Mouse (Mus musculus): ENCODE data around the gene Pola2. TPM values are rescaled to one million over a fixed set of nuclear protein-coding genes. Genes with fewer than 3 reads are reported as not detected.

Gene Pola2
- polyA plus RNA-seq, 1 experiment from 2014 or later: 19.4 TPM

- 85% methylated on average over 8 of the region's 8 CpGs for WGBS
- Histone ChIP-seq H3K27ac (ENCODE audit: low read length) (no peak overlapping the region), H3K36me3 (ENCODE audit: control insufficient read depth, insufficient read depth, low read length) (peaks cover 4% of the 10 kb centered on the region; the same call in 1 of the 2 replicates), H3K4me3 (ENCODE audit: low read depth, low read length) (no peak overlapping the region), H3K9ac (ENCODE audit: low read depth, low read length) (no peak overlapping the region; the same call in 1 of the 2 replicates), H3K27me3 (ENCODE audit: control insufficient read depth, insufficient read depth, low read depth, low read length) (no peaks in the 10 kb centered on the region), H3K4me2 (ENCODE audit: low read length) (no peak overlapping the region), H3K9me3 (replicated peaks; ENCODE audit: control insufficient read depth, low read length, poor library complexity, severe bottlenecking) (no peaks in the 10 kb centered on the region), H3K4me1 (ENCODE audit: control insufficient read depth, insufficient read depth, low read length) (no peaks in the 10 kb centered on the region)
- no peak for ATAC-seq
Measured at GRCm38 (mm10) chr19:5945891-5946290, 18.1 kb downstream of the Pola2 start.

- Histone ChIP-seq H3K36me3 (ENCODE audit: control insufficient read depth, insufficient read depth, low read length) (peaks cover 2% of the 10 kb centered on the region; the same call in 1 of the 2 replicates), H3K4me1 (ENCODE audit: control insufficient read depth, insufficient read depth, low read length) (no peaks in the 10 kb centered on the region; the same call in 1 of the 2 replicates), H3K9me3 (replicated peaks; ENCODE audit: control insufficient read depth, low read length, poor library complexity, severe bottlenecking) (no peaks in the 10 kb centered on the region), H3K27ac (ENCODE audit: low read length) (no peak overlapping the region), H3K4me2 (ENCODE audit: low read length) (no peak overlapping the region), H3K9ac (ENCODE audit: low read depth, low read length) (no peak overlapping the region), H3K4me3 (ENCODE audit: low read depth, low read length) (no peak overlapping the region), H3K27me3 (ENCODE audit: control insufficient read depth, insufficient read depth, low read depth, low read length) (no peaks in the 10 kb centered on the region)
- 86% methylated on average over 7 of the region's 7 CpGs for WGBS
- ATAC-seq: no peak
Measured at GRCm38 (mm10) chr19:5945027-5945426, 19.0 kb downstream of the Pola2 start.

- no peak overlapping the region for H3K9ac ChIP-seq (ENCODE audit: low read depth, low read length)
- H3K4me1 ChIP-seq (ENCODE audit: control insufficient read depth, insufficient read depth, low read length): no peaks in the 10 kb centered on the region; the same call in 1 of the 2 replicates
- 76% methylated on average over 8 of the region's 8 CpGs for WGBS
- no peaks in the 10 kb centered on the region for H3K27me3 ChIP-seq (ENCODE audit: control insufficient read depth, insufficient read depth, low read depth, low read length)
- no peak for ATAC-seq
- H3K36me3 ChIP-seq (ENCODE audit: control insufficient read depth, insufficient read depth, low read length): no peaks in the 10 kb centered on the region; the same call in 1 of the 2 replicates
- H3K9me3 ChIP-seq (replicated peaks; ENCODE audit: control insufficient read depth, low read length, poor library complexity, severe bottlenecking): no peaks in the 10 kb centered on the region
- no peak overlapping the region for H3K27ac ChIP-seq (ENCODE audit: low read length)
- no peak overlapping the region for H3K4me3 ChIP-seq (ENCODE audit: low read depth, low read length)
- no peak overlapping the region for H3K4me2 ChIP-seq (ENCODE audit: low read length)
Measured at GRCm38 (mm10) chr19:5944145-5944544, 19.9 kb downstream of the Pola2 start.

- Histone ChIP-seq H3K4me3 (ENCODE audit: low read depth, low read length) (no peak overlapping the region), H3K27me3 (ENCODE audit: control insufficient read depth, insufficient read depth, low read depth, low read length) (no peaks in the 10 kb centered on the region), H3K9me3 (replicated peaks; ENCODE audit: control insufficient read depth, low read length, poor library complexity, severe bottlenecking) (no peaks in the 10 kb centered on the region), H3K4me1 (ENCODE audit: control insufficient read depth, insufficient read depth, low read length) (no peaks in the 10 kb centered on the region; the same call in 1 of the 2 replicates), H3K4me2 (ENCODE audit: low read length) (no peak overlapping the region), H3K9ac (ENCODE audit: low read depth, low read length) (no peak overlapping the region), H3K27ac (ENCODE audit: low read length) (no peak overlapping the region), H3K36me3 (ENCODE audit: control insufficient read depth, insufficient read depth, low read length) (no peaks in the 10 kb centered on the region; the same call in 1 of the 2 replicates)
- ATAC-seq: no peak
- WGBS: 92% methylated on average over 15 of the region's 15 CpGs
Measured at GRCm38 (mm10) chr19:5943404-5943803, 20.6 kb downstream of the Pola2 start.

- 93% methylated on average over 7 of the region's 7 CpGs for WGBS
- ATAC-seq: no peak
- H3K36me3 ChIP-seq (ENCODE audit: control insufficient read depth, insufficient read depth, low read length): no peaks in the 10 kb centered on the region; the same call in 1 of the 2 replicates
- no peak overlapping the region for H3K4me2 ChIP-seq (ENCODE audit: low read length)
- H3K27me3 ChIP-seq (ENCODE audit: control insufficient read depth, insufficient read depth, low read depth, low read length): no peaks in the 10 kb centered on the region
- no peak overlapping the region for H3K27ac ChIP-seq (ENCODE audit: low read length)
- no peak overlapping the region for H3K9ac ChIP-seq (ENCODE audit: low read depth, low read length)
- no peaks in the 10 kb centered on the region for H3K9me3 ChIP-seq (replicated peaks; ENCODE audit: control insufficient read depth, low read length, poor library complexity, severe bottlenecking)
- H3K4me3 ChIP-seq (ENCODE audit: low read depth, low read length): no peak overlapping the region
- H3K4me1 ChIP-seq (ENCODE audit: control insufficient read depth, insufficient read depth, low read length): peaks cover 3% of the 10 kb centered on the region; the same call in 1 of the 2 replicates
Measured at GRCm38 (mm10) chr19:5942581-5942980, 21.4 kb downstream of the Pola2 start.

GRCm38 (mm10) chr19:5940656-5941055 lies 23.3 kb downstream of the Pola2 start:
- Histone ChIP-seq H3K27me3 (ENCODE audit: control insufficient read depth, insufficient read depth, low read depth, low read length) (no peaks in the 10 kb centered on the region), H3K9me3 (replicated peaks; ENCODE audit: control insufficient read depth, low read length, poor library complexity, severe bottlenecking) (no peaks in the 10 kb centered on the region), H3K27ac (ENCODE audit: low read length) (no peak overlapping the region), H3K4me3 (ENCODE audit: low read depth, low read length) (no peak overlapping the region), H3K4me2 (ENCODE audit: low read length) (no peak overlapping the region), H3K4me1 (ENCODE audit: control insufficient read depth, insufficient read depth, low read length) (peaks cover 3% of the 10 kb centered on the region; the same call in 1 of the 2 replicates), H3K36me3 (ENCODE audit: control insufficient read depth, insufficient read depth, low read length) (no peaks in the 10 kb centered on the region; the same call in 1 of the 2 replicates), H3K9ac (ENCODE audit: low read depth, low read length) (no peak overlapping the region)
- no peak for ATAC-seq
- WGBS: 91% methylated on average over 10 of the region's 10 CpGs

GRCm38 (mm10) chr19:5940173-5940572 lies 23.8 kb downstream of the Pola2 start:
- Histone ChIP-seq H3K27me3 (ENCODE audit: control insufficient read depth, insufficient read depth, low read depth, low read length) (no peaks in the 10 kb centered on the region), H3K27ac (ENCODE audit: low read length) (peak overlapping the region; percentile 38), H3K9me3 (replicated peaks; ENCODE audit: control insufficient read depth, low read length, poor library complexity, severe bottlenecking) (no peaks in the 10 kb centered on the region), H3K4me3 (ENCODE audit: low read depth, low read length) (no peak overlapping the region), H3K9ac (ENCODE audit: low read depth, low read length) (no peak overlapping the region), H3K36me3 (ENCODE audit: control insufficient read depth, insufficient read depth, low read length) (no peaks in the 10 kb centered on the region; the same call in 1 of the 2 replicates), H3K4me1 (ENCODE audit: control insufficient read depth, insufficient read depth, low read length) (peaks cover 3% of the 10 kb centered on the region; the same call in 1 of the 2 replicates), H3K4me2 (ENCODE audit: low read length) (no peak overlapping the region)
- no peak for ATAC-seq
- 63% methylated on average over 4 of the region's 4 CpGs for WGBS

- peak overlapping the region; percentile 38 for H3K27ac ChIP-seq (ENCODE audit: low read length)
Measured at GRCm38 (mm10) chr19:5939715-5940114, 24.3 kb downstream of the Pola2 start.

GRCm38 (mm10) chr19:5938516-5938915 lies 25.5 kb downstream of the Pola2 start:
- Histone ChIP-seq H3K4me3 (ENCODE audit: low read depth, low read length) (no peak overlapping the region), H3K36me3 (ENCODE audit: control insufficient read depth, insufficient read depth, low read length) (no peaks in the 10 kb centered on the region; the same call in 1 of the 2 replicates), H3K4me2 (ENCODE audit: low read length) (no peak overlapping the region), H3K27ac (ENCODE audit: low read length) (no peak overlapping the region), H3K27me3 (ENCODE audit: control insufficient read depth, insufficient read depth, low read depth, low read length) (no peaks in the 10 kb centered on the region), H3K9ac (ENCODE audit: low read depth, low read length) (no peak overlapping the region), H3K9me3 (replicated peaks; ENCODE audit: control insufficient read depth, low read length, poor library complexity, severe bottlenecking) (no peaks in the 10 kb centered on the region), H3K4me1 (ENCODE audit: control insufficient read depth, insufficient read depth, low read length) (peaks cover 3% of the 10 kb centered on the region; the same call in 1 of the 2 replicates)
- ATAC-seq: no peak
- WGBS: 89% methylated on average over 6 of the region's 6 CpGs

More at GRCm38 (mm10) chr19:5939715-5940114, 24.3 kb downstream of the Pola2 start:
- peaks cover 3% of the 10 kb centered on the region; the same call in 1 of the 2 replicates for H3K4me1 ChIP-seq (ENCODE audit: control insufficient read depth, insufficient read depth, low read length)
- no peaks in the 10 kb centered on the region for H3K27me3 ChIP-seq (ENCODE audit: control insufficient read depth, insufficient read depth, low read depth, low read length)
- H3K9ac ChIP-seq (ENCODE audit: low read depth, low read length): no peak overlapping the region
- no peak overlapping the region for H3K4me3 ChIP-seq (ENCODE audit: low read depth, low read length)
- no peak overlapping the region for H3K4me2 ChIP-seq (ENCODE audit: low read length)
- no peak for ATAC-seq
- no peaks in the 10 kb centered on the region; the same call in 1 of the 2 replicates for H3K36me3 ChIP-seq (ENCODE audit: control insufficient read depth, insufficient read depth, low read length)
- H3K9me3 ChIP-seq (replicated peaks; ENCODE audit: control insufficient read depth, low read length, poor library complexity, severe bottlenecking): no peaks in the 10 kb centered on the region
- 63% methylated on average over 5 of the region's 5 CpGs for WGBS

All from midbrain, embryonic 16.5 days (tissue).